ENCODE assay signal across 9 mouse cellular contexts in genomic region chr7:102395894-102396293, GRCm38 (mm10). TPM values are rescaled to one million over a fixed set of nuclear protein-coding genes. Genes with fewer than 3 reads are reported as not detected.
DNase-seq lines count a peak whose midpoint lies in the region; ATAC-seq and TF ChIP-seq lines count a peak whose summit lies in the region.
"Had no signal": no experiment of that assay in that cellular context is flagged by ENCODE, and none has a peak within 500 bp of the region (broad histone marks: within the 10 kb centered on the region; RNA-seq: fewer than 3 reads in every experiment).

No protein-coding gene starts in this region.

- WGBS in heart, embryonic 10.5 days = 77% methylated on average over 7 of the region's 7 CpGs

- TF ChIP-seq EP300 in CH12.LX (IDR thresholded peaks at IDR 0.05; ENCODE audit: low read length) = no peak

- intact Hi-C loops in heart, postnatal 14 days (cut with DNase I) = no loop called here

- H3K4me3 ChIP-seq in heart, embryonic 10.5 days = no peak overlapping the region
- no peak overlapping the region for H3K4me3 ChIP-seq in CH12.LX (replicated peaks in 1 of 3; ENCODE audit: low read depth in 2 of 3, low read length in 2 of 3, poor library complexity in 1 of 3)
- H3K4me3 ChIP-seq: heart, embryonic 15.5 days; stomach, embryonic 15.5 days had no signal

- no peak overlapping the region for H3K27ac ChIP-seq in heart, embryonic 10.5 days
- H3K27ac ChIP-seq in CH12.LX (ENCODE audit: insufficient read depth, low read depth) = no peak overlapping the region
- H3K27ac ChIP-seq: heart, embryonic 15.5 days; stomach, embryonic 15.5 days had no signal

- H3K27me3 ChIP-seq in heart, embryonic 10.5 days (ENCODE audit: insufficient read depth, poor library complexity, severe bottlenecking) = no peaks in the 10 kb centered on the region
- H3K27me3 ChIP-seq in CH12.LX (replicated peaks) = no peaks in the 10 kb centered on the region
- H3K27me3 ChIP-seq: heart, embryonic 15.5 days; stomach, embryonic 15.5 days had no signal

- no peak for TF ChIP-seq RAD21 in CH12.LX (IDR thresholded peaks at IDR 0.05; ENCODE audit: low read depth, low read length)

- no peak for TF ChIP-seq CTCF in CH12.LX (conservative IDR thresholded peaks at IDR 0.05 in 1 of 2, IDR thresholded peaks at IDR 0.05 in 1 of 2; ENCODE audit: low read depth in 2 of 2, low read length in 2 of 2)

- in situ Hi-C loops in CH12.LX (cut with MboI; ENCODE audit: low pct_ligation_motif_present, low pct_unique_long_range_greater_than_20kb, low sequenced_read_pairs) = no loop called here

- H3K9me3 ChIP-seq in heart, embryonic 10.5 days = no peaks in the 10 kb centered on the region
- H3K9me3 ChIP-seq in CH12.LX (replicated peaks; ENCODE audit: low read length) = no peaks in the 10 kb centered on the region
- H3K9me3 ChIP-seq: heart, embryonic 15.5 days; stomach, embryonic 15.5 days had no signal

- ATAC-seq in inflammation-experienced regulatory T-cells, adult 6 months = no peak

- peak overlapping the region; percentile 93 for H3K4me2 ChIP-seq in CH12.LX (ENCODE audit: insufficient read depth, low read depth, poor library complexity, severe bottlenecking)
- H3K4me2 ChIP-seq: heart, embryonic 15.5 days; stomach, embryonic 15.5 days had no signal

- dilution Hi-C loops in CH12.LX (cut with MboI; ENCODE audit: extremely low pct_ligation_motif_present, extremely low pct_unique_long_range_greater_than_20kb, low sequenced_read_pairs) = no loop called here

- DNase-seq in heart, adult 11 months = peak; percentile 91
- DNase-seq in heart, embryonic 10.5 days (ENCODE audit: low spot score) = no peak
- DNase-seq in CH12.LX (ENCODE audit: extremely low read depth) = peak; percentile 37
- peak; percentile 42 for DNase-seq in Muller cell, postnatal 12 days (ENCODE audit: inconsistent ontology term)
- peak; percentile 8 to 18 for DNase-seq in heart, postnatal 14 days
- no peak for DNase-seq in spleen, postnatal 10 days (ENCODE audit: low spot score in 2 of 2)

- H3K9ac ChIP-seq in CH12.LX (ENCODE audit: insufficient read depth, low read depth) = no peak overlapping the region; the same call in 1 of the 2 replicates
- H3K9ac ChIP-seq: heart, embryonic 15.5 days; stomach, embryonic 15.5 days had no signal

- TF ChIP-seq POLR2A in CH12.LX (IDR thresholded peaks at IDR 0.05; ENCODE audit: low read depth, low read length) = no peak

- H3K4me1 ChIP-seq in heart, embryonic 10.5 days = no peaks in the 10 kb centered on the region
- H3K4me1 ChIP-seq in CH12.LX (ENCODE audit: control insufficient read depth in 1 of 2, insufficient read depth in 2 of 2) = peaks cover 4 to 31% of the 10 kb centered on the region in 2 experiments; a peak in 3 of 4 replicates
- H3K4me1 ChIP-seq: heart, embryonic 15.5 days; stomach, embryonic 15.5 days had no signal

- no peaks in the 10 kb centered on the region for H3K79me2 ChIP-seq in CH12.LX (replicated peaks; ENCODE audit: control insufficient read depth, extremely low read depth, insufficient read depth, poor library complexity, severe bottlenecking)

- H3K36me3 ChIP-seq in heart, embryonic 10.5 days = no peaks in the 10 kb centered on the region
- no peaks in the 10 kb centered on the region for H3K36me3 ChIP-seq in CH12.LX (replicated peaks in 1 of 2; ENCODE audit: control insufficient read depth in 1 of 2, insufficient read depth in 1 of 2, low read length in 1 of 2)
- H3K36me3 ChIP-seq: heart, embryonic 15.5 days; stomach, embryonic 15.5 days had no signal

TF ChIP-seq in CH12.LX, 34 proteins besides CTCF, POLR2A, EP300 and RAD21:
- no peak for TF ChIP-seq NRF1 (IDR thresholded peaks at IDR 0.05; ENCODE audit: low read depth, low read length)
- no peak for TF ChIP-seq ETS1 (conservative IDR thresholded peaks at IDR 0.05; ENCODE audit: low read depth, low read length)
- TF ChIP-seq RCOR1 (conservative IDR thresholded peaks at IDR 0.05; ENCODE audit: low read depth, low read length) = no peak
- TF ChIP-seq ZNF384 (IDR thresholded peaks at IDR 0.05; ENCODE audit: low read depth, low read length) = no peak
- no peak for TF ChIP-seq SIN3A (IDR thresholded peaks at IDR 0.05; ENCODE audit: low read length)
- no peak for TF ChIP-seq USF2 (conservative IDR thresholded peaks at IDR 0.05; ENCODE audit: low read depth, low read length)
- TF ChIP-seq E2F4 (IDR thresholded peaks at IDR 0.05; ENCODE audit: insufficient replicate concordance, low read depth, low read length) = no peak
- no peak for TF ChIP-seq MXI1 (IDR thresholded peaks at IDR 0.05; ENCODE audit: low read depth, low read length)
- no peak for TF ChIP-seq POLR2AphosphoS2 (IDR thresholded peaks at IDR 0.05; ENCODE audit: low read depth, low read length)
- TF ChIP-seq HCFC1 (IDR thresholded peaks at IDR 0.05; ENCODE audit: low read depth, low read length) = no peak; the same call in 1 of the 2 replicates
- TF ChIP-seq GABPA (IDR thresholded peaks at IDR 0.05; ENCODE audit: insufficient replicate concordance, low read depth, low read length) = no peak
- TF ChIP-seq ZMIZ1 (IDR thresholded peaks at IDR 0.05; ENCODE audit: low read depth, low read length) = no peak
- no peak for TF ChIP-seq MEF2A (IDR thresholded peaks at IDR 0.05; ENCODE audit: borderline replicate concordance, low read depth, low read length)
- no peak for TF ChIP-seq KAT2A (IDR thresholded peaks at IDR 0.05; ENCODE audit: insufficient replicate concordance, low read length)
- no peak for TF ChIP-seq JUND (conservative IDR thresholded peaks at IDR 0.05; ENCODE audit: low read depth, low read length)
- no peak for TF ChIP-seq ZKSCAN1 (IDR thresholded peaks at IDR 0.05; ENCODE audit: borderline replicate concordance, low read depth, low read length)
- no peak for TF ChIP-seq NELFE (IDR thresholded peaks at IDR 0.05; ENCODE audit: low read depth, low read length)
- no peak for TF ChIP-seq CHD2 (IDR thresholded peaks at IDR 0.05; ENCODE audit: low read length)
- no peak for TF ChIP-seq ELF1 (IDR thresholded peaks at IDR 0.05; ENCODE audit: low read depth, low read length)
- TF ChIP-seq BHLHE40 (IDR thresholded peaks at IDR 0.05; ENCODE audit: low read depth, low read length) = no peak

RNA-seq across cellular contexts. Expression of gene Rrm1, which starts 45.6 kb away (rescaled TPM):
- polyA plus RNA-seq in heart, embryonic 10.5 days (2016; fragmentation: Nextera tagmentation; extraction: Ambion mirVana) = 190 and 198 TPM in 2 replicates
- total RNA-seq in CH12.LX (2012; rRNA removed) (156 and 191 TPM in 2 replicates), CH12.LX (2014; rRNA removed) (227 and 253 TPM in 2 replicates)
- 248 and 308 TPM in 2 replicates for polyA plus RNA-seq in CH12.LX (2012; ENCODE audit: insufficient read length, low read depth)
- total RNA-seq in heart, postnatal 14 days (2021) = 10 to 100 TPM; 14.4 to 19.1 TPM
- polyA plus RNA-seq in inflammation-experienced regulatory T-cells, adult 6 months (2017; shearing (Covaris generic)) = 100 to 1,000 TPM in 1 of 3 experiments, 10 to 100 TPM in 2; 45.4 to 216 (median 61.4) TPM

Comparison
In these comparisons a context has a peak if more than half of its experiments do, and no peak if none do; other contexts are left out.
1. DNase-seq: peak in heart, adult 11 months (single experiment), CH12.LX (single experiment), Muller cell, postnatal 12 days (single experiment) and heart, postnatal 14 days (2 of 2); none in heart, embryonic 10.5 days (single experiment) and spleen, postnatal 10 days (0 of 2).